Mouse (Mus musculus) gastrocnemius, postnatal 4 days (tissue): ENCODE measurements around the gene Mylk2. TPM values are rescaled to one million over a fixed set of nuclear protein-coding genes. Genes with fewer than 3 reads are reported as not detected.

Experiments
- DNase-seq, 2 experiments: peaks; one replicate each; pipeline ENCODE4 v3.0.0; 2021 to 2022; ENCODE audit warnings: low spot score in 2 of 2, mixed read lengths in 2 of 2
- total RNA-seq, 2 experiments: library from RNA; stranded (reverse); gene quantifications; 2 replicates each; pipeline ENCODE4 v1.2.3; 2021

The Mylk2 gene
- total RNA-seq, 2 experiments from 2014 or later: 95.7 to 138 TPM

GRCm38 (mm10) chr2:152911432-152911831 lies 280 bp downstream of the Mylk2 start:
- DNase-seq: no peak

DNA sequence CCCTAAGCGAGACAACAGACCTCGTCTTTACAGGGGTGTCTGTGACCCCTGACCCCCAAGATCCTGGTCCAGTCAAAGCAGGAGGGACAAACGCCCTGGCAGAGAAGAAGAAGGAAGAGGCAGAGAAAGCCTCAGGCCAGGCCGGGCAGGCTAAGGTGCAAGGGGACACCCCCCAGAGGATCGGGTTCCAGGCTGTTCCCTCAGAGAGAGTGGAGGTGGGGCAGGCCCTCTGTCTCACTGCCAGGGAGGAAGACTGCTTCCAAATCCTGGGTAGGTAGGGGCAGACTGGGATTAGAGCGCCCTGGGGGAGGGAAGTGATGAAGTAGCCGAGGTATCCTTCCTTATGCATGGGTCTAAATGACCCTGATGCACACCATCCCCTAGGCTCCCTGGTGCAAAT lies 2.3 kb downstream of the Mylk2 start:
- no peak for DNase-seq

DNA sequence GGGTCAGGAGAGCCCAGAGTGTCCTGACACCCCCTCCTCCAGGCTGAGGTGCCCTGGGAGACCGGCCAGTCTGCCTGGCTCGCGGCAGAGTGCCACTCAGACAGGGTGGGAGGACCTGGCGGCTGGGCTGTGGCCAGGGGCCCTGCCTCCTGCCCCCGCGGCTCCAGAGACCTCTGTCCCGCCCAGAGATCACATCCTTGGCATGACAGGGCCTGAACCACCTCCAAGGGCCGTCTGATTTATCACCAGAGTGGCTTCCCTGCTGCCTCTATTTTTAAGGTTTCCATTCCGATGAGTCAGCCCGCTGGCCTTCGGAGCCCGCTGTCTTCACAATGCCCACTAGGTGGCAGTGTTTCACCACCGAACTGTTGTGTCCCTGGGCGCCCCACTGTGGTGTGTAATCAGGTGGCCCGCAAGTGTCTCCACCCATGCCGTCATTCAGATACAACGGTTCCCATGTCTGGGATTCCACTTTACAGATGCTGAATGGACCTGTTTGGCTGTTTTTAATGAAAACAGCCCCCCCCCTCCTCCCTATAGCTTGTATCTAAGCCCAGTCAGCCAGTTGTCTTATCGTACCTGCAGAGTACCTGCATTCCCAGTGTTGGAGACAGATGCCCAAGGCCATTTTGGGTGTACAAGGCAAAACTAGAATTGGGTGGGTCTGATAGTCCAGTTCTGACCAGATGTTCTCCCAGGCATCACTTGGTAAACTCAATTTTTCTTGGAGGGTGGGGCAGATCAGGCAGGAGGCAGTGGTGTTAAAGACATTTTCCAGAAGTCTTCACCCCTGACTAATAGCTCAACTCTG lies 3.4 kb downstream of the Mylk2 start:
- peak; percentile 69 to 85 for DNase-seq

DNA sequence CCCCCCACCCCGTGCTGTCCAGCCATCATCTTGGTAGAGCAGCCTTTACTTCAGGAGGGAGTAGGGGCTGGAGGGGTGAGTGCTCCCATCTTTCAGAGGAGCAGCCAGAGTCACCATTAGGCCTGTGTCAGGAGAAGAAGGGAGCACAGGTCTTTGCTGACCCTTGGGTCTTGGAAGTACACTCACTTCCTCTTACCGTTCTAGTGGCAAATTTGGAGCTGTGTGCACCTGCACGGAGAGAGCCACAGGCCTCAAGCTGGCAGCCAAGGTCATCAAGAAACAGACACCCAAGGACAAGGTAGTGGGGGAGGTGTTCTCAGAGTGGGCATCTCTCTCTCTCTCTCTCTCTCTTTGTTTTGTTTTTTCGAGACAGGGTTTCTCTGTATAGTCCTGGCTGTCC lies 4.3 kb downstream of the Mylk2 start:
- no peak for DNase-seq

- DNase-seq: no peak
These were observed 5.0 kb downstream of the Mylk2 start for GRCm38 (mm10) chr2:152916111-152916510.

- no peak for DNase-seq
These were observed 6.5 kb downstream of the Mylk2 start for GRCm38 (mm10) chr2:152917671-152918070.

- DNase-seq: no peak
These were observed 11.2 kb downstream of the Mylk2 start for GRCm38 (mm10) chr2:152922376-152922775.

GRCm38 (mm10) chr2:152923621-152924020 lies 12.5 kb downstream of the Mylk2 start:
- no peak for DNase-seq

GRCm38 (mm10) chr2:152924128-152924527 lies 13.0 kb downstream of the Mylk2 start:
- DNase-seq: no peak

GRCm38 (mm10) chr2:152924543-152924942 lies 13.4 kb downstream of the Mylk2 start:
- DNase-seq: no peak

DNA sequence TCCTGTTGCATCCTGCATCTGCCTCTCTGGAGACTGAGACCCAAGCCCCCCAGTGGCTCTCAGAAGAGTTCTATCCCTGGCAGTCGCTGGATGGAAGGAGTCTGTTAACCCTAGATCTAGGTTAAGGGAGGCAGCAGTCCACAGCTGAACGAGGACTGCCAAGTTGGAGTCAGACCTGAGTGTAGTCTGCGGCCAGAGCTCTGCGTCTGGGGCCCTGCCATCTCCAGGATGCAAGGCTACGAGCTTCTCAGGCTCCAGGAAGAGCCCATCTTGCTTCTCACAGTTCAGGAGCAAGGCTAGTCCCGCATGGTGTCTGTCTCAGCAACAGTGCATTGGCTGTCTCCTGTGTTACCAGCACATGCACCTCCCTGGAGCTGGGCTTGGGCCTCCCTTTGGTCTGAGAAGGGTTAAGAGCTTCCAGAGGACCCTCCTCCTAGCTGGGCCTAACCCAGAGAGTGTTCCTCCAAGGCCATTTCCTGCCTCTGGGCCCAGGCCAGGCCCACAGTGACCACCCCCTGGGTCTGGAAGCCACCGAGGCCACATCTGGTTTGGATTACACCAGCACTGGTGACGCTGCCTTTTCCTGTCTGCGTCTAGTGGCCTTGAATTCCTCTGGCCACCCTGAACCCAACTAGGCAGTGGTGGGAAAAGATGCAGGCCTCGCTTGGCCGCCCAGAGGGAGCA lies 14.2 kb downstream of the Mylk2 start:
- peak; percentile 55 to 75 for DNase-seq

- no peak for DNase-seq
These were observed 15.7 kb downstream of the Mylk2 start for GRCm38 (mm10) chr2:152926896-152927295.

GRCm38 (mm10) chr2:152927371-152927770 lies 16.2 kb downstream of the Mylk2 start:
- no peak for DNase-seq

DNA sequence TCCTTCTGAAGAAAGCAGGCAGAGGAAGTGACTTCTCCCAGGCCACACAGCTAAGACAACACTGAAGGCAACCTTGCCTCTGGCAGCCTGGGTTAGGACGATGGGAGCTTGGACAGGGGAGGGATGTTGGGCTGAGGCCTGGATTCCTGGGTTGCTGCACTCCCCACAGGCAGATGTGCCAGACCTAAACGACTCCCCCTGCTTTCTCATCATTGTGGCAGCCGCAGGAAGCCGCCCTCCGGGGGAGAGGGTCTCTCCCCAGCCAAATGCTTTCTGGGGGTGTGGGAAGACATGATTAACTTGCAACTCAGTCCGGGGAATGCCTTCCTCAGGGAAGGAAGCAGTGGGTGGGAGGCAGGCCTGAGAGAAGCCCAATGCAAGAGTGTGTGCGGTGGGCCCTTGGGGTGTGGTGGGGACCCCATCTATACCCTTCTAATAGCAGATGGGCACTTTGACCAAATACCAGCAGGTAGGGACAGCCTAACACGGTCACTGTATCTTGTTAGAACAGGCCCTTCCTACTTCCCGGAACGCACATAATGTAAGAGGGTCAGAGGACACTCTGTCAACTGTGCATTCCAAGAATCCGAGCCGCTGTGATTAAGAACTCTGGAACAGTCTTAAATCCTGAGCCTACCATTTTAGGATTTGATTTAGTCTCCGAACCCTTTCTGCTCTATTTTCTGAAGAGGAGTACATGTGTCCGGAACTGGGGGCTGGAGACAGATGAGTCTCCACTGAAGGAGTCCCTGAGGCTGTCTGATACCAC lies 17.3 kb downstream of the Mylk2 start:
- DNase-seq: no peak

- DNase-seq: no peak
These were observed 17.8 kb downstream of the Mylk2 start for GRCm38 (mm10) chr2:152928988-152929370.

- peak in 1 of 2 experiments; percentile 54 for DNase-seq
These were observed 19.1 kb downstream of the Mylk2 start for GRCm38 (mm10) chr2:152930276-152930675.

- no peak for DNase-seq
These were observed 20.5 kb downstream of the Mylk2 start for GRCm38 (mm10) chr2:152931456-152932160.

DNA sequence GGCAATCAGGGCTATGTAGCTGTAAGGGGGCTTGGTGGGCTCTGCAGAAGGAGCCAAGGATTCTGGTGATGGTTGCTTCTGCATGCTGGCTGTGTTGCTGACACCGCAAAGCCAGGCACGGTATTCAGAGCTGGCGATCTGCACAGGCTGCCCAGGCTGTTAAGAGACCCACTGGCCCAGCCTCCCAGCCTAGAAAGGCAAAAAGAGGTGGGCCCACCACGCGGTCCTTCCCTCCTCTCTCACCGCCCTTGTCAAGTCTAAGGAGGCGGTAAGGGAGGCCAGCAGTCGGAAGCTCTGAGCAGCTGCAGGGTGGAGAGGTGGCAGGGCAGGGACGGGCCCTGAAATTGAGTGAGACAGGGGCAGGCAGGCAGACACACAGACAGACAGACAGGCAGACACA lies 21.9 kb downstream of the Mylk2 start, which contains the start of gene Foxs1:
TSS of gene Foxs1 (minus strand) at position 161 of the 400 bp plus-strand sequence.
- DNase-seq: no peak

GRCm38 (mm10) chr2:152933614-152934013 lies 22.5 kb downstream of the Mylk2 start:
- DNase-seq: peak in 1 of 2 experiments; percentile 66

DNA sequence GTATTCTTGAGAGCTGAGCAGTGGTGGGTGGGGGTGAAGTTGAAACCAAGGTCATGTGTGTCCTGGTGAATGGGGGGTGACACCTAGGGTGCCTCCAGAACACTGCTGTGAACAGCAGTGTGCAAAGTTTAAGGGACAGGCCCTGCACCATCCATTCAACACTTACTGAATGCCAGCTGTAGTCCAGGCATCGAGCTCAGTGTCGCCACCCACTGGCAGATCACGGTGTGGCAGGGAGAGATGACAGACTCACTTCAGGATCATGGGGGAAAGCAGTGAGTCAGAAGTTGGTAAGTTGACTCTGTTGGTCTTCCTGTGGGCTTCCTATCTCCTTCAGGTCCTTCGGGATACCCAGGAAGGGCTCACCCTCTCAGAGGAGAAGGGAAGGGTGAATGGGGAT lies 28.7 kb downstream of the Mylk2 start:
- peak in 1 of 2 experiments; percentile 39 for DNase-seq

- no peak for DNase-seq
These were observed 30.0 kb downstream of the Mylk2 start for GRCm38 (mm10) chr2:152941106-152941505.
